Comparison of ENCODE assay signal across 8 mouse cellular contexts in genomic region chr10:82689681-82690211, GRCm38 (mm10). TPM values are rescaled to one million over a fixed set of nuclear protein-coding genes. Genes with fewer than 3 reads are reported as not detected.
DNase-seq lines count a peak whose midpoint lies in the region; ATAC-seq lines count a peak whose summit lies in the region.

No protein-coding gene starts in this region.

- peak overlapping the region; percentile 6; the same call in 1 of the 2 replicates for H3K4me3 ChIP-seq in brown adipose tissue, adult 24 weeks (ENCODE audit: insufficient read depth, low read depth, low read length)
- H3K4me3 ChIP-seq in heart, embryonic 14.5 days (ENCODE audit: control insufficient read depth in 1 of 2, insufficient read depth in 1 of 2, low read depth in 1 of 2, low read length in 2 of 2): peak overlapping the region in 1 of 2 experiments; percentile 28; a peak in 1 of 4 replicates
- no peak overlapping the region for H3K4me3 ChIP-seq in midbrain, embryonic 13.5 days (replicated peaks)

- ATAC-seq in heart, embryonic 14.5 days (ENCODE audit: insufficient number of reproducible peaks, insufficient read depth, low FRiP score, low read depth): no peak
- ATAC-seq in megakaryocyte, adult 5-6 weeks (ENCODE audit: poor library complexity, severe bottlenecking): 0 out of 2 replicates have a peak, but pooled peaks have one; percentile 36
- ATAC-seq in midbrain, embryonic 13.5 days: no peak
- no peak for ATAC-seq in megakaryocyte-erythroid progenitor cell, adult 5-6 weeks (replicated peaks; ENCODE audit: low FRiP score, low TSS enrichment, poor library complexity, severe bottlenecking)

- 73% methylated on average over 7 of the region's 7 CpGs for WGBS in heart, embryonic 14.5 days
- WGBS in midbrain, embryonic 13.5 days: 81% methylated on average over 7 of the region's 7 CpGs

- no peaks in the 10 kb centered on the region; the same call in 1 of the 2 replicates for H3K9me3 ChIP-seq in heart, embryonic 14.5 days (ENCODE audit: control insufficient read depth, low read length)
- no peaks in the 10 kb centered on the region for H3K9me3 ChIP-seq in midbrain, embryonic 13.5 days

- H3K27me3 ChIP-seq in heart, embryonic 14.5 days (ENCODE audit: control insufficient read depth, insufficient read depth, low read length): no peaks in the 10 kb centered on the region
- H3K27me3 ChIP-seq in midbrain, embryonic 13.5 days: 0 out of 2 replicates have a peak, but pooled peaks cover 3% of the 10 kb centered on the region

- H3K4me2 ChIP-seq in heart, embryonic 14.5 days (ENCODE audit: low read length): peak overlapping the region; percentile 59
- no peak overlapping the region for H3K4me2 ChIP-seq in midbrain, embryonic 13.5 days (replicated peaks)

- peak; percentile 52 for DNase-seq in layer of hippocampus, adult 11-12 months (ENCODE audit: low spot score)
- DNase-seq in layer of hippocampus, postnatal 10 days (ENCODE audit: low spot score in 2 of 2): no peak
- DNase-seq in embryo, embryonic 9.5 days (ENCODE audit: extremely low spot score): no peak

- H3K36me3 ChIP-seq in heart, embryonic 14.5 days (ENCODE audit: control insufficient read depth, insufficient read depth, low read length): no peaks in the 10 kb centered on the region
- no peaks in the 10 kb centered on the region for H3K36me3 ChIP-seq in midbrain, embryonic 13.5 days

- no peak overlapping the region; the same call in 1 of the 2 replicates for H3K9ac ChIP-seq in heart, embryonic 14.5 days (ENCODE audit: low read length)
- H3K9ac ChIP-seq in midbrain, embryonic 13.5 days (replicated peaks): no peak overlapping the region

- H3K27ac ChIP-seq in brown adipose tissue, adult 24 weeks (replicated peaks; ENCODE audit: low read depth, low read length): no peak overlapping the region
- peak overlapping the region; percentile 33 to 53; a peak in 1 of 4 replicates for H3K27ac ChIP-seq in heart, embryonic 14.5 days (replicated peaks in 1 of 2; ENCODE audit: control insufficient read depth in 1 of 2, insufficient read depth in 1 of 2, low read depth in 2 of 2, low read length in 2 of 2)
- H3K27ac ChIP-seq in midbrain, embryonic 13.5 days: no peak overlapping the region

- no peaks in the 10 kb centered on the region for H3K4me1 ChIP-seq in brown adipose tissue, adult 24 weeks (ENCODE audit: control insufficient read depth, insufficient read depth, insufficient read length, low read length)
- H3K4me1 ChIP-seq in heart, embryonic 14.5 days (ENCODE audit: control insufficient read depth in 2 of 2, insufficient read depth in 2 of 2, low read length in 2 of 2): peaks cover 8 to 10% of the 10 kb centered on the region in 2 experiments
- H3K4me1 ChIP-seq in midbrain, embryonic 13.5 days (replicated peaks): peaks cover 7% of the 10 kb centered on the region

RNA-seq across cellular contexts. Expression of gene Glt8d2, which starts 0.7 kb away (rescaled TPM):
- 1 to 10 TPM; 5.6 to 6.1 TPM for total RNA-seq in layer of hippocampus, postnatal 10 days (2021)
- 1.9 and 3.8 TPM in 2 replicates for polyA plus RNA-seq in brown adipose tissue, adult 24 weeks (2012; ENCODE audit: insufficient read depth, insufficient read length, missing spikeins)
- 3.5 and 3.9 TPM in 2 replicates for polyA plus RNA-seq in heart, embryonic 14.5 days (2014; fragmentation: Nextera tagmentation; extraction: Ambion mirVana)
- total RNA-seq in megakaryocyte, adult 5-6 weeks (2015): 0.18 TPM in 1 of 2 replicates, not detected in the other
- total RNA-seq in megakaryocyte, adult 5-6 weeks (2017): 1.0 TPM in 1 of 2 replicates, not detected in the other
- 1.3 and 1.7 TPM in 2 replicates for polyA plus RNA-seq in midbrain, embryonic 13.5 days (2015; fragmentation: Nextera tagmentation; extraction: Ambion mirVana)
- total RNA-seq in megakaryocyte-erythroid progenitor cell, adult 5-6 weeks (2014; fragmentation: Nextera tagmentation): 2.3 TPM in 1 of 2 replicates, not detected in the other
- total RNA-seq in megakaryocyte-erythroid progenitor cell, adult 5-6 weeks (2017): 1.3 TPM in 1 of 2 replicates, not detected in the other

RNA-seq across cellular contexts. Expression of gene Hcfc2, which starts 6.2 kb away (rescaled TPM):
- total RNA-seq in layer of hippocampus, postnatal 10 days (2021): 10 to 100 TPM; 41.8 to 42.0 TPM
- 14.1 and 19.4 TPM in 2 replicates for polyA plus RNA-seq in brown adipose tissue, adult 24 weeks (2012; ENCODE audit: insufficient read depth, insufficient read length, missing spikeins)
- 35.2 and 40.2 TPM in 2 replicates for polyA plus RNA-seq in heart, embryonic 14.5 days (2014; fragmentation: Nextera tagmentation; extraction: Ambion mirVana)
- 15.6 and 20.9 TPM in 2 replicates for total RNA-seq in megakaryocyte, adult 5-6 weeks (2015)
- 22.1 and 32.8 TPM in 2 replicates for total RNA-seq in megakaryocyte, adult 5-6 weeks (2017)
- 45.9 and 46.2 TPM in 2 replicates for polyA plus RNA-seq in midbrain, embryonic 13.5 days (2015; fragmentation: Nextera tagmentation; extraction: Ambion mirVana)
- total RNA-seq in megakaryocyte-erythroid progenitor cell, adult 5-6 weeks (2014; fragmentation: Nextera tagmentation): 21.5 and 25.7 TPM in 2 replicates
- 30.9 and 80.3 TPM in 2 replicates for total RNA-seq in megakaryocyte-erythroid progenitor cell, adult 5-6 weeks (2017)

Comparison
In these comparisons a context has a peak if more than half of its experiments do, and no peak if none do; other contexts are left out.
1. H3K27ac ChIP-seq: peak in heart, embryonic 14.5 days (2 of 2); none in brown adipose tissue, adult 24 weeks (single experiment) and midbrain, embryonic 13.5 days (single experiment).